Mouse (Mus musculus) hindbrain, postnatal 0 days (tissue): ENCODE measurements around the gene Fgfr2. TPM values are rescaled to one million over a fixed set of nuclear protein-coding genes. Genes with fewer than 3 reads are reported as not detected.

Experiments
- ATAC-seq: fragments of 200-750 bp; cut with Nextera tagmentation; 2 replicates; pipeline ENCODE4 v1.8.0; 2017; ENCODE audit warnings: mild to moderate bottlenecking, moderate TSS enrichment, moderate library complexity
- DNase-seq: peaks from one replicate; pipeline ENCODE4 v3.0.0-alpha.2; 2015; ENCODE audit warnings: low spot score
- H3K27ac ChIP-seq: fragments of 300-500 bp; sonication (generic); 2 replicates; pipeline ENCODE4 v1.5.1; 2014; ENCODE audit warnings: mild to moderate bottlenecking
- H3K27me3 ChIP-seq: fragments of 300-500 bp; sonication (generic); 2 replicates; pipeline ENCODE4 v1.6.1; 2014; ENCODE audit warnings: low read length, mixed read lengths; ENCODE audit not compliant: insufficient read depth
- H3K36me3 ChIP-seq: fragments of 300-500 bp; sonication (generic); 2 replicates; pipeline ENCODE4 v1.6.1; 2014; ENCODE audit warnings: low read length, mixed read lengths; ENCODE audit not compliant: insufficient read depth
- H3K4me1 ChIP-seq: fragments of 300-500 bp; sonication (generic); 2 replicates; pipeline ENCODE4 v1.6.1; 2014; ENCODE audit warnings: antibody characterized with exemption, low read length, mixed read lengths; ENCODE audit not compliant: insufficient read depth
- H3K4me2 ChIP-seq: fragments of 300-500 bp; sonication (generic); 2 replicates; pipeline ENCODE4 v1.6.1; 2014; ENCODE audit warnings: low read depth, mild to moderate bottlenecking, low read length, moderate library complexity, mixed read lengths
- H3K4me3 ChIP-seq: fragments of 300-500 bp; sonication (generic); 2 replicates; pipeline ENCODE4 v1.5.1; 2014; ENCODE audit warnings: low read length
- H3K9ac ChIP-seq: fragments of 300-500 bp; sonication (generic); replicated peaks from 2 replicates; pipeline ENCODE4 v1.6.1; 2014; ENCODE audit warnings: mild to moderate bottlenecking, low read length, moderate library complexity, mixed read lengths
- H3K9me3 ChIP-seq: fragments of 300-500 bp; sonication (generic); 2 replicates; pipeline ENCODE4 v1.6.1; 2016; ENCODE audit warnings: low read length, mixed read lengths
- CTCF ChIP-seq: IDR thresholded peaks from 2 replicates; pipeline ENCODE4 v1.5.1; 2016; ENCODE audit warnings: antibody characterized with exemption, control low read depth, low read depth
- WGBS: fragments of 180-500 bp; shearing (Covaris S2); extraction: QIAGEN DNeasy Blood & Tissue Kit; methylation state at CpG from one replicate; pipeline ENCODE4 v1.1.7; 2014; 5-methylcytosine and 5-hydroxymethylcytosine counted together
- polyA plus RNA-seq: library from polyadenylated mRNA; unstranded; fragments of >200 nt; fragmentation: Nextera tagmentation; extraction: Ambion mirVana; gene quantifications from 2 replicates; pipeline ENCODE4 v1.2.1, GENCODE M21; 2015
- total RNA-seq: library from RNA; depleted of rRNA; stranded (reverse); fragments of >200 nt; gene quantifications from 2 replicates; pipeline ENCODE4 v1.2.3, GENCODE M21; 2014

Gene Fgfr2
- total and polyA plus RNA-seq, 2 experiments from 2014 or later, result 17.3 to 49.0 TPM

- no peak for TF ChIP-seq CTCF
- Histone ChIP-seq H3K4me3 (peak overlapping the region; percentile 54), H3K27me3 (0 out of 2 replicates have a peak, but pooled peaks cover 4% of the 10 kb centered on the region), H3K9ac (no peak overlapping the region), H3K9me3 (no peaks in the 10 kb centered on the region), H3K27ac (no peak overlapping the region), H3K4me1 (peaks cover 9% of the 10 kb centered on the region; the same call in 1 of the 2 replicates), H3K36me3 (no peaks in the 10 kb centered on the region), H3K4me2 (peak overlapping the region; percentile 70)
- no peak for ATAC-seq
- 36% methylated on average over 3 of the region's 3 CpGs for WGBS
- DNase-seq, result no peak
Measured at GRCm38 (mm10) chr7:131970255-131970654, 1152.9 kb downstream of the Fgfr2 start.

GRCm38 (mm10) chr7:131966916-131967494 is 1156.1 kb downstream of the Fgfr2 start:
- Histone ChIP-seq H3K9ac (peak overlapping the region; percentile 77), H3K27me3 (0 out of 2 replicates have a peak, but pooled peaks cover 4% of the 10 kb centered on the region), H3K4me3 (peak overlapping the region; percentile 54), H3K36me3 (no peaks in the 10 kb centered on the region), H3K4me1 (peaks cover 9% of the 10 kb centered on the region; the same call in 1 of the 2 replicates), H3K9me3 (no peaks in the 10 kb centered on the region), H3K27ac (peak overlapping the region; percentile 84), H3K4me2 (peak overlapping the region; percentile 70)
- 5% methylated on average over 55 of the region's 57 CpGs for WGBS
- peak; percentile 35; the same call in 1 of the 2 replicates for TF ChIP-seq CTCF
- ATAC-seq, result peak; percentile 66
- DNase-seq, result peak; percentile 62

DNA sequence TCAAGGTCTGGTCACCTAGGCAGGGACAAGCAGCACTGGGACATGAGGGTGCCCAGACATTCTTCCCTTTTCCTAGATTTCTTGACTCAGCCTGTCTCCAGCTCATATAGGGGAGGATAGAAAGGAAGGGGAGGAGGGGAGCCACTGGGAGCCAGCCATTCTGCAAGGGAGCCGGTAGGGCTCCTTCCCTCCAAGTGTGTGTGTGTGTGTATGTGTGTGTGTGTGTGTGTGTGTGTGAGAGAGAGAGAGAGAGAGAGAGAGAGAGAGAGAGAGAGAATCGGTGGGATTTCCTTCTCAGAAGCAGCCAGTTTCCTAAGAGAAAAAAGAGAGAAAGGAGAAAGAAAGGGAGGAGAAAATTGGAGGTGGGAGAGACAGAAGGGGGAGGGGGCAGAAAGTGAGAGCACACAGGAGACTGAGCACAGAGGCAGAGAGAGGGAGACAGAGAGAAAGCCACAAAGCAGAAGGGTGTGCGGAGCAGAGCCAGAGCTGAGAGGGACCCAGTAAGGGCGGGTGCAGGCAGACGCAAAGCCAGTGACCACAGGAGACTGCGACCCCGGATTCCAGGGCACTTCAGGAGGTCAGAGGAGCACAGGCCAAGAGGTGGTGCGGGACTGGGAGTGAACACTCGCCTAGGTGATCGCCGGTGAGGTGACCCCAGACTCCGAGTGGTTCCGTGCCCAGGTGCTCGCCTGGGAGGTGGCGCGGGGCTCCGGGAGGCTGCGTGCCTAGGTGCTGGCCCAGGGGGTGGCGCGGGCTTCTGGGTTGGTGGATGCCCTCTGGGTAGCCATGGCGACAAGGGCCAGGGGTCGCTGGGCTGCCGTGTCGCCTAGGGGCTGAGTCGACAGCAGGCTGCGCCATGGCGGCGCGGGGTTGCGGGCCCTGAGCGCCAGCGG is 1156.9 kb downstream of the Fgfr2 start, which contains the start of gene Gpr26:
TSS of gene Gpr26 (plus strand) at position 438 of the 893 bp plus-strand sequence.
- 5% methylated on average over 30 of the region's 32 CpGs for WGBS
- no peaks in the 10 kb centered on the region for H3K36me3 ChIP-seq
- peak within 1 kb of the TSS; percentile 70 for H3K4me2 ChIP-seq
- peak within 1 kb of the TSS; percentile 54 for H3K4me3 ChIP-seq
- H3K4me1 ChIP-seq, result peaks cover 9% of the 10 kb centered on the region; the same call in 1 of the 2 replicates
- 0 out of 2 replicates have a peak, but pooled peaks cover 4% of the 10 kb centered on the region for H3K27me3 ChIP-seq
- peak; percentile 40 for TF ChIP-seq CTCF
- no peaks in the 10 kb centered on the region for H3K9me3 ChIP-seq
- H3K9ac ChIP-seq, result peak within 1 kb of the TSS; percentile 77
- H3K27ac ChIP-seq, result peak within 1 kb of the TSS; percentile 84
- peak; percentile 79 for ATAC-seq
- DNase-seq, result peak; percentile 63

DNA sequence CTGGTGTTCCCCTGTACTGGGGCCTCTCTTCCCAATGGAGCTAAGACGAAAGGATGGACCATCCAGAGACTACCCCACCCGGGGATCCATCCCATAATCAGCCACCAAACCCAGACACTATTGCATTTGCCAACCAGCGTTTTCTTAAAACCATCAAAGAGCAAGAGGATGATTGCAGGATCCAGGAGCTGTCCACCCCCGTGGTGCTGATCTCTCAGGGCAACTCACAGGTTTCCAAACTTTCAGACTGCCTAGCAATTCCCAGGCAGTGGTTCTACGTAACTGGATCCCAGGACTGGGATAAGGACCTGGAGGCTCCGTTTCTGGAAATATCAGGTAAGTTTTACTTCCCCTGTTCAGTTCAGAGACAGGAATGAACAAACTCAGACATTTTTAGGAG is 1162.6 kb downstream of the Fgfr2 start:
- ATAC-seq (no peak), DNase-seq (no peak)
- no peaks in the 10 kb centered on the region for H3K36me3 ChIP-seq

GRCm38 (mm10) chr7:131958705-131959104 is 1164.4 kb downstream of the Fgfr2 start:
- DNase-seq, result no peak
- H3K36me3 ChIP-seq, result no peaks in the 10 kb centered on the region
- H3K27me3 ChIP-seq, result no peaks in the 10 kb centered on the region
- H3K4me1 ChIP-seq, result no peaks in the 10 kb centered on the region
- no peak overlapping the region for H3K27ac ChIP-seq
- H3K9ac ChIP-seq, result no peak overlapping the region
- no peak for ATAC-seq
- H3K9me3 ChIP-seq, result no peaks in the 10 kb centered on the region
- WGBS, result 74% methylated on average over 1 of the region's 1 CpGs
- H3K4me3 ChIP-seq, result no peak overlapping the region
- H3K4me2 ChIP-seq, result no peak overlapping the region
- TF ChIP-seq CTCF, result no peak

More for the DNA sequence above, 1162.6 kb downstream of the Fgfr2 start:
- no peak overlapping the region for H3K4me3 ChIP-seq
- H3K9me3 ChIP-seq, result no peaks in the 10 kb centered on the region
- no peaks in the 10 kb centered on the region for H3K4me1 ChIP-seq
- H3K4me2 ChIP-seq, result no peak overlapping the region
- WGBS, result 35% methylated on average over 6 of the region's 6 CpGs
- no peak overlapping the region for H3K27ac ChIP-seq
- no peaks in the 10 kb centered on the region for H3K27me3 ChIP-seq
- no peak for TF ChIP-seq CTCF
- no peak overlapping the region for H3K9ac ChIP-seq

- H3K9ac ChIP-seq, result no peak overlapping the region
- DNase-seq (no peak), ATAC-seq (no peak)
- H3K4me2 ChIP-seq, result no peak overlapping the region
- WGBS, result 27% methylated on average over 3 of the region's 3 CpGs
- H3K4me3 ChIP-seq, result no peak overlapping the region
- no peaks in the 10 kb centered on the region for H3K27me3 ChIP-seq
- H3K9me3 ChIP-seq, result no peaks in the 10 kb centered on the region
- no peaks in the 10 kb centered on the region for H3K36me3 ChIP-seq
- H3K4me1 ChIP-seq, result no peaks in the 10 kb centered on the region
- no peak for TF ChIP-seq CTCF
- no peak overlapping the region for H3K27ac ChIP-seq
Measured at GRCm38 (mm10) chr7:131953402-131953801, 1169.7 kb downstream of the Fgfr2 start.
